Mouse (Mus musculus) gastrocnemius, postnatal 10 days (tissue): ENCODE measurements around the gene Mmp11. TPM values are rescaled to one million over a fixed set of nuclear protein-coding genes. Genes with fewer than 3 reads are reported as not detected.
A peak's percentile ranks its signal among the peaks of the same experiment; 100 is the strongest.

Experiments
- DNase-seq: peaks from one replicate; pipeline ENCODE4 v3.0.0; 2021; ENCODE audit warnings: mixed read lengths
- long read RNA-seq, 2 experiments: library from polyadenylated mRNA; stranded (forward); transcript quantifications; one replicate each; pipeline ENCODE4 v2.0.0; 2021
- total RNA-seq, 2 experiments: library from RNA; stranded (reverse); gene quantifications; 2 replicates each; pipeline ENCODE4 v1.2.3; 2021

Gene Mmp11
- 1 to 10 TPM; 5.1 to 7.4 TPM for total RNA-seq
- long read RNA-seq, experiment 1, transcript Mmp11-201 (8 exons, 2,288 nt), result major isoform, 10 of 18 reads
- long read RNA-seq, experiment 1, partial matches to known transcripts, result 2 of 18 reads
- long read RNA-seq, experiment 1, other reads (novel, unspliced or antisense), result 5 of 18 reads
- long read RNA-seq, experiment 2, partial matches to known transcripts, result 0 of 6 reads
- long read RNA-seq, experiment 2, other reads (novel, unspliced or antisense), result 1 of 6 reads

GRCm38 (mm10) chr10:75935680-75936541 is at the start of gene Mmp11:
Gene Mmp11 (minus strand): TSS chr10:75936496.
- DNase-seq, result peak; percentile 63

- no peak for DNase-seq
Measured at GRCm38 (mm10) chr10:75979432-75979831, 43.1 kb upstream of the Mmp11 start.

GRCm38 (mm10) chr10:75978835-75979157 is 42.5 kb upstream of the Mmp11 start:
- no peak for DNase-seq

GRCm38 (mm10) chr10:75978119-75978834 is 42.0 kb upstream of the Mmp11 start:
- no peak for DNase-seq

DNA sequence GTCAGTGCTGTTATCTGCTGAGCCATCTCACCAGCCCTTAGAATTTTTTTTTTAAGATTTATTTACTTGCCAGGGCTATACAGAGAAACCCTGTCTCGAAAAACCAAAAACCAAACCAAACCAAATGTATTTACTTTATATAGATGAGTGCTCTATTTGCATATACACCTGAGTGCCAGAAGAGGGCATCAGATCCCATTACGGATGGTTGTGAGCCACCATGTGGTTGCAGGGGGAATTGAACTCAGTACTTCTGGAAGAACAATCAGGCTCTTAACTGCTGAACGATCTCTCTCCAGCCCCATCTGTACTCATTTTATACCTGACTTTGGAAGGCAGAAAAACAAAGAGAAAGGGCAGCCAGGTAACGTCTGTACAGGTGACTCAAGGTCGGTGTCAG is 38.9 kb upstream of the Mmp11 start:
- DNase-seq, result no peak

- DNase-seq, result no peak
Measured at GRCm38 (mm10) chr10:75973846-75974245, 37.5 kb upstream of the Mmp11 start.

GRCm38 (mm10) chr10:75954381-75954811 is 18.1 kb upstream of the Mmp11 start, which contains the start of gene Gm5134:
Gene Gm5134 (plus strand): TSS chr10:75954514.
- DNase-seq, result no peak

GRCm38 (mm10) chr10:75951424-75952050 is 15.2 kb upstream of the Mmp11 start:
- peak; percentile 41 for DNase-seq

- DNase-seq, result no peak
Measured at GRCm38 (mm10) chr10:75950791-75951210, 14.5 kb upstream of the Mmp11 start.

GRCm38 (mm10) chr10:75949053-75950045 is 13.1 kb upstream of the Mmp11 start:
- no peak for DNase-seq

DNA sequence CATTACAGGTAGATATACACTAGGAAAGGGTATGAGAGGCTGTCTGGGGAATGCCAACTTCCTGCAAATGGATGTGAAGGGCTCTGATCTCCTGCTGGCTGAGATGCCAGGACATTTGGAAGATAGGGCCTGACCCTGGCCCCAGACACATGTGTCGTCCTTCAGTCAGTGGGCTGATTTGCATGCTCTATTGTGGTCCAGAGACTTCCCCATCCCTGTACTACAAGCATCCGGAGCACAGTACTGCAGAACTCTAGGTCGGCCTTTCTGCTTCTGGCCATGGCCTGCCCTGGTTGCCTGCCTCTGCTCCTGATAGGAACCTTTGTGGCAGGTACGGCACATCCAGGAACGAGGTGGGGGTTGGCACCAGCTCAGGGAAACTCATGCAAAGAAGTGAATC is 11.8 kb upstream of the Mmp11 start:
- no peak for DNase-seq

DNA sequence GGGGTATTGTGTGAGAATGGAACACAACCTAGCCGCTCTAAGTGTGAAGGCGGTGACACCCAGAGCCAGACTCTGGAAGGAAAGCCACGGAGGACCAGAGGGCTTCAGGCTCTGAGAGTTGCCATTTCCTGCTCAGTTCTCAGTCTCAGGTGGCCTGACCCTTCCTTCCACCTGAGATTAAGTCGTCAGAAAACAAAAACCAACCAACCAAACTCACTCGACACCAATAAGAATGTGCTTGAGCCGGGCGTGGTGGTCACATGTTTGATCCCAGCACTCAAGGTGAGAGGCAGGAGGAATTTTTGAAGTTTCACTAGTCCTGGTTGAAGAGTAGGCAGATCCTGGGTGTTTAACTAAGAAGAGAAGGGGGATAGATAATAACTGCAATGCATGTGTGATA is 9.6 kb upstream of the Mmp11 start:
- no peak for DNase-seq

- no peak for DNase-seq
Measured at GRCm38 (mm10) chr10:75945213-75945612, 8.9 kb upstream of the Mmp11 start.

- DNase-seq, result no peak
Measured at GRCm38 (mm10) chr10:75944066-75944772, 7.9 kb upstream of the Mmp11 start.

GRCm38 (mm10) chr10:75942736-75943477 is 6.6 kb upstream of the Mmp11 start, which contains the start of gene Vpreb3:
Gene Vpreb3 (plus strand): TSS chr10:75943057.
- DNase-seq, result no peak

DNA sequence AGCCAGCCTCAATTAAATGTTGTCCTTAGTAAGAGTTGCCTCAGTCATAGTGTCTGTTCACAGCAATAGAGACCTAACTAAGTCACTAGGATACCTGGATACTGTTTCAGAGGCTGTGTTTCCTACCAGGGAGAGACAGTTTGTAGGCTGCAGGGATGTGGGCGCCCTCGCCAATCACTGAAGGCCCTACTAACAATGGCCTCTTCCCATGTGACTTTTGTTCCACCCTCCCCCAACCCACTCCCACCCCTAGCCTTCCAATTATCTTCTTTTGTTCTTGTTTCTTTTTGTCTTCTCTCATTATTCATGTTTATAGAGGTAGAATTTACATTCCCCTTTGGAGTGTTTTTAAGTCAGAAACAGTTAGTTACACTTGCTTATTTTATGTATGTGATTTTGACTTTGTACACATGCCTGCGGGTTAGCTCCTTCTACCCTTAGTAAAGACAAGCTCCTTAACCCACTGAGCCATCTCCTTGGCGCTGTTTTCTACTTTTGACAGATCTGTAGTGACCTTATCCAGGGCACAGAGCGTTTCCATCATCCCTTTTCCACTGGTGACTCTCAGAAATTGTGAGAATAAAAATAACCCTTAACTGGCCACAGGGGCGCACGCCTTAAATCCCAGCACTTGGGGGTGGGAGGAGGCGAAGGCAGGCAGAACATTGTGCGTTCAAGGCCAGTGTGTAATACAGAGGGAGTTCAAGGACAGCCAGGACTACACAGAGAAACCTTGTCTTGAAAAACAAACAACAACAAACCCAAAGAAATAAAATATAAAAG is 4.9 kb upstream of the Mmp11 start:
- no peak for DNase-seq

DNA sequence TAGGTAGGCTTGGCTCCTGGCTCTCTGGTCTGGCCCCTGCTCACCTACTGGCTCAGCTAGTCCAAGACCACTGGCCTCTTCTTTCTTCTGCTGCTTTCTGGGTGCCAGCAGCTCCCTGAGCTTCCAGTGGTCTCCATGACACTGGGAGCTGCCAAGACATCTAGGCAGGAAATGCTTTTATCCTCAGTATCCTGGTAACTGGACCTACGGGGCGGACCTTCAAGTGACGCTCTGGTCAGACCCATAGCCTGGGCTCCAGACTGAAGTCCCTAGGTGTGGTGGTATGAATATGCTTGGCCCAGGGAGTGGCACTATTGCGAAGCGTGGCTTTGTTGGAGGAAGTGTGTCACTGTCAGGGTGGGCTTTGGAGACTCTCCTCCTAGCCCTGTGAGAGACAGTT is 4.2 kb upstream of the Mmp11 start, which contains the start of gene Gm867:
Gm867 (minus strand) TSS at position 153 of the 400 bp plus-strand sequence.
- DNase-seq, result no peak

GRCm38 (mm10) chr10:75939481-75940234 is 3.4 kb upstream of the Mmp11 start:
- no peak for DNase-seq
